Mouse (Mus musculus): ENCODE data around the gene AC131692.1. TPM values are rescaled to one million over a fixed set of nuclear protein-coding genes. Genes with fewer than 3 reads are reported as not detected.

AC131692.1 gene
- not detected in 4 replicates for total RNA-seq (2023; ENCODE audit: inconsistent age)

GRCm38 (mm10) chr19:6094119-6094518 is at the start of gene AC131692.1:
TSS of gene AC131692.1 (plus strand) at chr19:6094419.

GRCm38 (mm10) chr19:6046294-6047153 is 47.7 kb upstream of the AC131692.1 start, which contains the start of gene Syvn1:
TSS of gene Syvn1 (plus strand) at chr19:6046576.

GRCm38 (mm10) chr19:6057313-6058096 is 36.7 kb upstream of the AC131692.1 start, which contains the start of the genes Mrpl49 and Fau:
TSS of gene Mrpl49 (minus strand) at chr19:6057785.
TSS of gene Fau (plus strand) at chr19:6057844.

GRCm38 (mm10) chr19:6061021-6061533 is 33.1 kb upstream of the AC131692.1 start, which contains the start of gene Znhit2:
TSS of gene Znhit2 (plus strand) at chr19:6061192.

GRCm38 (mm10) chr19:6067724-6068415 is 26.3 kb upstream of the AC131692.1 start, which contains the start of gene Tm7sf2:
TSS of gene Tm7sf2 (minus strand) at chr19:6068373.

GRCm38 (mm10) chr19:6076564-6077393 is 17.4 kb upstream of the AC131692.1 start, which contains the start of gene Vps51:
TSS of gene Vps51 (minus strand) at chr19:6077231.

GRCm38 (mm10) chr19:6079983-6080480 is 14.2 kb upstream of the AC131692.1 start, which contains the start of gene Tmem262:
TSS of gene Tmem262 (plus strand) at chr19:6080033.

GRCm38 (mm10) chr19:6082156-6082555 is 12.1 kb upstream of the AC131692.1 start, which contains the start of gene Gm28374:
TSS of gene Gm28374 (minus strand) at chr19:6082256.

GRCm38 (mm10) chr19:6084478-6085248 is 9.6 kb upstream of the AC131692.1 start, which contains the start of the genes Zfpl1 and Cdca5:
TSS of gene Zfpl1 (minus strand) at chr19:6084956.
TSS of gene Cdca5 (plus strand) at chr19:6084983.

GRCm38 (mm10) chr19:6105586-6105985 is 11.4 kb downstream of the AC131692.1 start, which contains the start of gene Naaladl1:
TSS of gene Naaladl1 (plus strand) at chr19:6105782.

GRCm38 (mm10) chr19:6117986-6118676 is 23.9 kb downstream of the AC131692.1 start, which contains the start of gene Sac3d1:
TSS of gene Sac3d1 (minus strand) at chr19:6118650.

GRCm38 (mm10) chr19:6127760-6128341 is 33.6 kb downstream of the AC131692.1 start, which contains the start of gene Snx15:
TSS of gene Snx15 (minus strand) at chr19:6128304.

GRCm38 (mm10) chr19:6140678-6141393 is 46.6 kb downstream of the AC131692.1 start, which contains the start of gene Batf2:
TSS of gene Batf2 (plus strand) at chr19:6140983.

GRCm38 (mm10) chr19:6141394-6141749 is 47.2 kb downstream of the AC131692.1 start, which contains the start of gene Arl2:
TSS of gene Arl2 (minus strand) at chr19:6141548.

All from B cell, adult (primary cell).